In genomic region chr7:66108961-66109854, GRCm38 (mm10) we compare ENCODE assay signal across 8 mouse cellular contexts. TPM values are rescaled to one million over a fixed set of nuclear protein-coding genes. Genes with fewer than 3 reads are reported as not detected.
DNase-seq lines count a peak whose midpoint lies in the region; ATAC-seq and TF ChIP-seq lines count a peak whose summit lies in the region.

TSS of gene Chsy1 (plus strand) at chr7:66109515.

- TF ChIP-seq CTCF in thymus, adult 2 months (IDR thresholded peaks at IDR 0.05; ENCODE audit: borderline replicate concordance, control insufficient read depth, extremely low read depth, insufficient read depth, low read length, poor library complexity) = no peak; the same call in 1 of the 2 replicates

- peak; percentile 63 to 82 for ATAC-seq in hematopoietic stem cell, adult 5-6 weeks (replicated peaks in 1 of 2; ENCODE audit: insufficient read depth in 1 of 2, low FRiP score in 2 of 2, low TSS enrichment in 1 of 2, low read depth in 1 of 2, poor library complexity in 2 of 2, severe bottlenecking in 2 of 2)
- peak; percentile 86 for ATAC-seq in lung, embryonic 15.5 days (ENCODE audit: borderline replicate concordance, extremely low read depth, low FRiP score, low TSS enrichment)

- H3K4me1 ChIP-seq in lung, embryonic 15.5 days = peaks cover 58% of the 10 kb centered on the region
- peaks cover 7% of the 10 kb centered on the region for H3K4me1 ChIP-seq in thymus, adult 2 months (replicated peaks; ENCODE audit: control insufficient read depth, insufficient read depth, low read length)

- H3K4me3 ChIP-seq in lung, embryonic 15.5 days = peak within 1 kb of the TSS; percentile 91
- H3K4me3 ChIP-seq in thymus, adult 2 months (ENCODE audit: control insufficient read depth, insufficient read depth, low read length) = peak within 1 kb of the TSS; percentile 66

- no peaks in the 10 kb centered on the region for H3K9me3 ChIP-seq in lung, embryonic 15.5 days

- no peaks in the 10 kb centered on the region for H3K27me3 ChIP-seq in lung, embryonic 15.5 days
- no peaks in the 10 kb centered on the region for H3K27me3 ChIP-seq in thymus, adult 2 months (ENCODE audit: control insufficient read depth, insufficient read depth, low read length)

- no peaks in the 10 kb centered on the region for H3K36me3 ChIP-seq in lung, embryonic 15.5 days
- H3K36me3 ChIP-seq in thymus, adult 2 months (ENCODE audit: control insufficient read depth, insufficient read depth, low read length) = no peaks in the 10 kb centered on the region

- H3K27ac ChIP-seq in lung, embryonic 15.5 days = peak within 1 kb of the TSS; percentile 91
- no peak within 1 kb of the TSS for H3K27ac ChIP-seq in thymus, adult 2 months (ENCODE audit: control insufficient read depth, insufficient read depth, low read length)

- 0 out of 2 replicates have a peak, but pooled peaks have one; percentile 12 for TF ChIP-seq POLR2A in thymus, adult 2 months (IDR thresholded peaks at IDR 0.05; ENCODE audit: control insufficient read depth, extremely low read depth, insufficient read depth, low read length, poor library complexity)

- peak; percentile 94 for DNase-seq in MN1 (ENCODE audit: low spot score)
- peak; percentile 85 for DNase-seq in cerebellum, adult 8-10 months
- peak; percentile 94 for DNase-seq in forelimb bud, embryonic 11.5 days (ENCODE audit: low read depth, low spot score)
- peak; percentile 73 for DNase-seq in layer of hippocampus, adult 9-10 months (ENCODE audit: low spot score)
- DNase-seq in ovary, adult 18-20 months (ENCODE audit: low spot score) = peak; percentile 84
- DNase-seq in thymus, adult 2 months = peak; percentile 90

- H3K4me2 ChIP-seq in lung, embryonic 15.5 days = peak within 1 kb of the TSS; percentile 71

- under 1% methylated on average over 99 of the region's 123 CpGs for WGBS in lung, embryonic 15.5 days
- WGBS in thymus, adult 2 months = 11% methylated on average over 123 of the region's 123 CpGs

- peak within 1 kb of the TSS; percentile 71 for H3K9ac ChIP-seq in lung, embryonic 15.5 days

RNA-seq across cellular contexts. Expression of gene Chsy1, which starts in this region (rescaled TPM):
- total RNA-seq in hematopoietic stem cell, adult 5-6 weeks (2017) = 42.1 and 43.3 TPM in 2 replicates
- 18.2 and 18.5 TPM in 2 replicates for polyA plus RNA-seq in lung, embryonic 15.5 days (2015; fragmentation: Nextera tagmentation; extraction: Ambion mirVana)
- 6.6 and 8.3 TPM in 2 replicates for polyA plus RNA-seq in thymus, adult 2 months (2012; rRNA removed)
